Mouse (Mus musculus): Measurements from ENCODE around the gene Gm10282. TPM values are rescaled to one million over a fixed set of nuclear protein-coding genes. Genes with fewer than 3 reads are reported as not detected.

The Gm10282 gene
- polyA plus RNA-seq (2012; ENCODE audit: low replicate concordance): 10.7 and 26.0 TPM in 2 replicates

DNA sequence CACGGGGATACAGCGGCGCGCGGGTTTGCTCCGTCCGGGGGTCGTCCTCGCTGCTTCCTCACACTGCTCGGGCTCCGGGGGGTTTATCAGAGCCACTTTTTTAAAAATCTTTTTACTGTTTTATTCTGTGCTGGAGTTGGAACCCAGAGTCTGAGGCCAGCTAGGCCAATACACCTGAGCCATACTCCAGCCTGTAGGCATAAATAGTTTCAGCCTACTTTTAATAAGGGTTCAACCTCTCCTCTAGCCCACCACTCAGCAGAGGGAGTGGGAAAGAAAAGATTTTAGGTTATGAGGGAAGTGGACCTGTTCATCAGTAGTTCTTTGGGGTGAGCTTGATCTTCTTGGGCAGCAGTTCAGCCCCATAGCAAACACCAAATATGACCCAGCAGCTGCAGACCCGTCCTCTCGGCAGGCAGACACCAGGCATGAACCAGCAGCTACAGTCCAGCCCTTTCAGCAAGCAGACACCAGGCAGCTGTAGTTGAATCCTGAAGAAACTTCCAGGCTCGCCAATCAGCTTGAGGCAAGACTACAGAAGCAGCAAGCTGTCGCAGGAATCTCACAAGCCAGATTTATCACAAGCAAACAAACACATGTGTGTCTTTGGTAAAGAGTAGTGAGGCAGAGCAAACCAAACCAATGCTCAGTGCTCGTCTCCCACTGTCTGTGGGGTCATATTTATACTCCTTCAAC, at the start of gene Gm10282:
Gene Gm10282, minus strand, starts transcription at position 51 of the 696 bp plus-strand sequence.

GRCm38 (mm10) chr8:72318801-72319322, 13.8 kb upstream of the Gm10282 start, which contains the start of gene Klf2:
Gene Klf2 (plus strand): TSS chr8:72319033.

Other genes with a start within 250 kb of the Gm10282 start
- 0.06 TPM in 1 of 2 replicates, not detected in the other for gene Olfr373, start 222.1 kb downstream of the Gm10282 start, polyA plus RNA-seq (2012; ENCODE audit: low replicate concordance)
- 0.02 TPM in 1 of 2 replicates, not detected in the other for gene Olfr374, start 198.2 kb downstream of the Gm10282 start, polyA plus RNA-seq (2012; ENCODE audit: low replicate concordance)
- gene Tpm4, start 170.3 kb downstream of the Gm10282 start, polyA plus RNA-seq (2012; ENCODE audit: low replicate concordance): 15.1 and 15.6 TPM in 2 replicates
- gene Rab8a, start 144.1 kb downstream of the Gm10282 start, polyA plus RNA-seq (2012; ENCODE audit: low replicate concordance): 24.9 and 70.2 TPM in 2 replicates
- 4.4 and 24.5 TPM in 2 replicates for gene Hsh2d, start 115.6 kb downstream of the Gm10282 start, polyA plus RNA-seq (2012; ENCODE audit: low replicate concordance)
- not detected in 2 replicates for gene Cib3, start 92.4 kb downstream of the Gm10282 start, polyA plus RNA-seq (2012; ENCODE audit: low replicate concordance)
- not detected in 2 replicates for gene Gm11034, start 91.6 kb downstream of the Gm10282 start, polyA plus RNA-seq (2012; ENCODE audit: low replicate concordance)
- gene Fam32a, start 85.5 kb downstream of the Gm10282 start, polyA plus RNA-seq (2012; ENCODE audit: low replicate concordance): 18.2 and 24.8 TPM in 2 replicates
- gene Ap1m1, start 65.2 kb downstream of the Gm10282 start, polyA plus RNA-seq (2012; ENCODE audit: low replicate concordance): 191 and 210 TPM in 2 replicates
- gene Klf2, start 13.8 kb upstream of the Gm10282 start, polyA plus RNA-seq (2012; ENCODE audit: low replicate concordance): 116 and 306 TPM in 2 replicates
- gene Eps15l1, start 116.2 kb upstream of the Gm10282 start, polyA plus RNA-seq (2012; ENCODE audit: low replicate concordance): 8.6 and 16.4 TPM in 2 replicates
- gene Calr3, start 138.6 kb upstream of the Gm10282 start, polyA plus RNA-seq (2012; ENCODE audit: low replicate concordance): not detected in 2 replicates
- 1.0 and 3.1 TPM in 2 replicates for gene 1700030K09Rik, start 138.6 kb upstream of the Gm10282 start, polyA plus RNA-seq (2012; ENCODE audit: low replicate concordance)
- gene Cherp, start 170.0 kb upstream of the Gm10282 start, polyA plus RNA-seq (2012; ENCODE audit: low replicate concordance): 282 and 303 TPM in 2 replicates
- gene Slc35e1, start 187.4 kb upstream of the Gm10282 start, polyA plus RNA-seq (2012; ENCODE audit: low replicate concordance): 9.3 and 19.8 TPM in 2 replicates
- gene Med26, start 243.0 kb upstream of the Gm10282 start, polyA plus RNA-seq (2012; ENCODE audit: low replicate concordance): 46.0 and 63.2 TPM in 2 replicates

Data from leukemia stem cell, adult 10-12 weeks (primary cell).